Mouse (Mus musculus): ENCODE measurements around the gene Smoc1. TPM values are rescaled to one million over a fixed set of nuclear protein-coding genes. Genes with fewer than 3 reads are reported as not detected.

Smoc1 gene
- polyA plus RNA-seq, 1 experiment from 2014 or later, result 1.5 TPM

DNA sequence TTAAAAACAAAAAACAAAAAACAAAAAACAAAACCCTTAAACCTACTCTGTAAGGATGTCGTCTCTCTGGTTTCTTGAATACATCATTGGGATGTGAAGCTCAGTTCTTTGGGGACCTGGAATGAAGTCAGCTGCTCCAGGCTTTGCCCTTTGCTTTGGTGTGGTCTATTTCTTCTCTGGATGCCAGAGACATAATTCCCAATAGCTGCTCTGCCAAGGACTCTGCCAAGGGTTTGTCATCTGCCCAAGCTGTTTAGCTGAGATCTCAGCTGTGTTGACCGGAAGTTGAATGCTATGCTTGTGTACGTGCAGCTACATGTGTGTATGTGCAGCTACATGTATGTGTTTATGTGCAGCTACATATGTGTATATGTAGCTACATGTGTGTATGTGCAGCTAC, 83.4 kb downstream of the Smoc1 start:
- Histone ChIP-seq H3K4me1 (ENCODE audit: control insufficient read depth, insufficient read depth, low read length) (peaks cover 7% of the 10 kb centered on the region; the same call in 1 of the 2 replicates), H3K4me3 (ENCODE audit: low read depth, low read length) (no peak overlapping the region), H3K27ac (ENCODE audit: low read depth, low read length) (no peak overlapping the region), H3K9me3 (replicated peaks; ENCODE audit: control insufficient read depth, low read length) (no peaks in the 10 kb centered on the region), H3K36me3 (ENCODE audit: control insufficient read depth, insufficient read depth, low read length) (no peaks in the 10 kb centered on the region), H3K27me3 (ENCODE audit: control insufficient read depth, insufficient read depth, low read length) (no peaks in the 10 kb centered on the region), H3K9ac (ENCODE audit: low read depth, low read length) (no peak overlapping the region), H3K4me2 (no peak overlapping the region)
- 86% methylated on average over 3 of the region's 3 CpGs for WGBS (ENCODE audit: insufficient replicate concordance)
- ATAC-seq (replicated peaks; ENCODE audit: insufficient number of reproducible peaks, low FRiP score, low TSS enrichment), result no peak

- Histone ChIP-seq H3K9me3 (replicated peaks; ENCODE audit: control insufficient read depth, low read length) (no peaks in the 10 kb centered on the region), H3K9ac (ENCODE audit: low read depth, low read length) (no peak overlapping the region), H3K4me3 (ENCODE audit: low read depth, low read length) (no peak overlapping the region), H3K4me2 (no peak overlapping the region), H3K36me3 (ENCODE audit: control insufficient read depth, insufficient read depth, low read length) (no peaks in the 10 kb centered on the region), H3K27me3 (ENCODE audit: control insufficient read depth, insufficient read depth, low read length) (no peaks in the 10 kb centered on the region), H3K4me1 (ENCODE audit: control insufficient read depth, insufficient read depth, low read length) (peaks cover 7% of the 10 kb centered on the region; the same call in 1 of the 2 replicates), H3K27ac (ENCODE audit: low read depth, low read length) (no peak overlapping the region)
- 83% methylated on average over 4 of the region's 4 CpGs for WGBS (ENCODE audit: insufficient replicate concordance)
- no peak for ATAC-seq (replicated peaks; ENCODE audit: insufficient number of reproducible peaks, low FRiP score, low TSS enrichment)
Measured at GRCm38 (mm10) chr12:81112321-81112720, 85.7 kb downstream of the Smoc1 start.

DNA sequence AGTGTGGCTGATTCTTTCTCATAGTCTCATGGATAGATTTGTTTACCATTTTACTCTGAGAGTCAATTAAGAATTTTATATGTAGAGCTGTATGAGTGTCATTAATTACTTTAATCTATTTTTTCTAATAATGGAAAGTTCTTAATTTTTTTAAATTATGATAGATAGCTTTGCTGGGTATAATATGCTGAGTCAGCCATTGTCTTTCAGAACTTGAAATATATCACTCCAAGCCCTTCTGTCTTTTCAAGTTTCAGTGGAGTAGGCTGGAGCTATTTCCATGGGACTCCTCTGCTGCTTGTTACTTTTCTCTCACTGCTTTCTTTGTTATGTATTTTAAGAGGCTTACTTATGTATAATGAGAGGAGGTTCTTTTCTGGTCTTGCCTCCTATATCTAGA, 93.7 kb downstream of the Smoc1 start:
- H3K4me1 ChIP-seq (ENCODE audit: control insufficient read depth, insufficient read depth, low read length), result no peaks in the 10 kb centered on the region
- no peak for ATAC-seq (replicated peaks; ENCODE audit: insufficient number of reproducible peaks, low FRiP score, low TSS enrichment)

GRCm38 (mm10) chr12:81123793-81124192, 97.2 kb downstream of the Smoc1 start:
- ATAC-seq (replicated peaks; ENCODE audit: insufficient number of reproducible peaks, low FRiP score, low TSS enrichment), result no peak
- no peak overlapping the region for H3K27ac ChIP-seq (ENCODE audit: low read depth, low read length)
- no peak overlapping the region for H3K4me3 ChIP-seq (ENCODE audit: low read depth, low read length)
- no peaks in the 10 kb centered on the region for H3K36me3 ChIP-seq (ENCODE audit: control insufficient read depth, insufficient read depth, low read length)
- H3K4me2 ChIP-seq, result no peak overlapping the region
- no peaks in the 10 kb centered on the region for H3K4me1 ChIP-seq (ENCODE audit: control insufficient read depth, insufficient read depth, low read length)
- H3K27me3 ChIP-seq (ENCODE audit: control insufficient read depth, insufficient read depth, low read length), result no peaks in the 10 kb centered on the region
- no peaks in the 10 kb centered on the region for H3K9me3 ChIP-seq (replicated peaks; ENCODE audit: control insufficient read depth, low read length)
- H3K9ac ChIP-seq (ENCODE audit: low read depth, low read length), result no peak overlapping the region

More for the DNA sequence above, 93.7 kb downstream of the Smoc1 start:
- no peak overlapping the region for H3K27ac ChIP-seq (ENCODE audit: low read depth, low read length)
- H3K4me2 ChIP-seq, result no peak overlapping the region
- no peak overlapping the region for H3K4me3 ChIP-seq (ENCODE audit: low read depth, low read length)
- H3K27me3 ChIP-seq (ENCODE audit: control insufficient read depth, insufficient read depth, low read length), result no peaks in the 10 kb centered on the region
- no peaks in the 10 kb centered on the region for H3K36me3 ChIP-seq (ENCODE audit: control insufficient read depth, insufficient read depth, low read length)
- no peaks in the 10 kb centered on the region for H3K9me3 ChIP-seq (replicated peaks; ENCODE audit: control insufficient read depth, low read length)
- no peak overlapping the region for H3K9ac ChIP-seq (ENCODE audit: low read depth, low read length)

GRCm38 (mm10) chr12:81126842-81127241, 100.2 kb downstream of the Smoc1 start:
- Histone ChIP-seq H3K4me1 (ENCODE audit: control insufficient read depth, insufficient read depth, low read length) (no peaks in the 10 kb centered on the region), H3K27ac (ENCODE audit: low read depth, low read length) (no peak overlapping the region), H3K4me3 (ENCODE audit: low read depth, low read length) (no peak overlapping the region), H3K9ac (ENCODE audit: low read depth, low read length) (no peak overlapping the region), H3K9me3 (replicated peaks; ENCODE audit: control insufficient read depth, low read length) (no peaks in the 10 kb centered on the region), H3K27me3 (ENCODE audit: control insufficient read depth, insufficient read depth, low read length) (no peaks in the 10 kb centered on the region), H3K36me3 (ENCODE audit: control insufficient read depth, insufficient read depth, low read length) (no peaks in the 10 kb centered on the region), H3K4me2 (no peak overlapping the region)
- ATAC-seq (replicated peaks; ENCODE audit: insufficient number of reproducible peaks, low FRiP score, low TSS enrichment), result no peak
- 86% methylated on average over 3 of the region's 3 CpGs for WGBS (ENCODE audit: insufficient replicate concordance)

- Histone ChIP-seq H3K27ac (ENCODE audit: low read depth, low read length) (no peak overlapping the region), H3K4me1 (ENCODE audit: control insufficient read depth, insufficient read depth, low read length) (no peaks in the 10 kb centered on the region), H3K4me2 (no peak overlapping the region), H3K4me3 (ENCODE audit: low read depth, low read length) (no peak overlapping the region), H3K9ac (ENCODE audit: low read depth, low read length) (no peak overlapping the region), H3K9me3 (replicated peaks; ENCODE audit: control insufficient read depth, low read length) (no peaks in the 10 kb centered on the region), H3K27me3 (ENCODE audit: control insufficient read depth, insufficient read depth, low read length) (no peaks in the 10 kb centered on the region), H3K36me3 (ENCODE audit: control insufficient read depth, insufficient read depth, low read length) (no peaks in the 10 kb centered on the region)
- 75% methylated on average over 5 of the region's 5 CpGs for WGBS (ENCODE audit: insufficient replicate concordance)
- ATAC-seq (replicated peaks; ENCODE audit: insufficient number of reproducible peaks, low FRiP score, low TSS enrichment), result no peak
Measured at GRCm38 (mm10) chr12:81128693-81129092, 102.1 kb downstream of the Smoc1 start.

GRCm38 (mm10) chr12:81130692-81131091, 104.1 kb downstream of the Smoc1 start:
- H3K4me1 ChIP-seq (ENCODE audit: control insufficient read depth, insufficient read depth, low read length), result no peaks in the 10 kb centered on the region
- no peak overlapping the region for H3K9ac ChIP-seq (ENCODE audit: low read depth, low read length)
- no peaks in the 10 kb centered on the region for H3K36me3 ChIP-seq (ENCODE audit: control insufficient read depth, insufficient read depth, low read length)
- H3K27me3 ChIP-seq (ENCODE audit: control insufficient read depth, insufficient read depth, low read length), result no peaks in the 10 kb centered on the region
- 30% methylated on average over 3 of the region's 3 CpGs for WGBS (ENCODE audit: insufficient replicate concordance)
- ATAC-seq (replicated peaks; ENCODE audit: insufficient number of reproducible peaks, low FRiP score, low TSS enrichment), result no peak
- no peak overlapping the region for H3K4me3 ChIP-seq (ENCODE audit: low read depth, low read length)
- H3K9me3 ChIP-seq (replicated peaks; ENCODE audit: control insufficient read depth, low read length), result no peaks in the 10 kb centered on the region
- H3K4me2 ChIP-seq, result no peak overlapping the region
- no peak overlapping the region for H3K27ac ChIP-seq (ENCODE audit: low read depth, low read length)

DNA sequence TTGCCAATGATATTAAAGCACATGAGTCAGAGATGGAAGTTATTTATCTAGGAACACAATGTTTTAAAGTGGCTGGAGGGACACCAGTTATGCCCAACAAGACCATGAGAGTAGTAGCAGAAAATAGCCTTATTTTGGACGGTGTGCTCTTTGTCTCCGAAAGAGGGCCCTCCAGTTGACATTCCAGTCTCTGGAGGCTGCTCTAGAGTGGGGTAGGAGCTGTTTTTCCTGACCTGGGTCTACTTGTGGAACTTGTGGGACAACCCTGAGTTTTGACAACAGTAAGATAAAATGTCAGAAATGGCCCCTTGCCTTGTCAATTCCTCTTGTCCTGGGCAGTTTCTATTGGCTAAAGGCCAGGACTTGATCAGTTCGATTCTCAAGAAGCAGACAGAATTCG, 104.5 kb downstream of the Smoc1 start:
- no peak overlapping the region for H3K4me3 ChIP-seq (ENCODE audit: low read depth, low read length)
- no peaks in the 10 kb centered on the region for H3K36me3 ChIP-seq (ENCODE audit: control insufficient read depth, insufficient read depth, low read length)
- H3K4me1 ChIP-seq (ENCODE audit: control insufficient read depth, insufficient read depth, low read length), result no peaks in the 10 kb centered on the region
- no peaks in the 10 kb centered on the region for H3K9me3 ChIP-seq (replicated peaks; ENCODE audit: control insufficient read depth, low read length)
- H3K9ac ChIP-seq (ENCODE audit: low read depth, low read length), result no peak overlapping the region
- H3K27me3 ChIP-seq (ENCODE audit: control insufficient read depth, insufficient read depth, low read length), result no peaks in the 10 kb centered on the region
- no peak overlapping the region for H3K27ac ChIP-seq (ENCODE audit: low read depth, low read length)
- 54% methylated on average over 4 of the region's 4 CpGs for WGBS (ENCODE audit: insufficient replicate concordance)
- no peak overlapping the region for H3K4me2 ChIP-seq
- no peak for ATAC-seq (replicated peaks; ENCODE audit: insufficient number of reproducible peaks, low FRiP score, low TSS enrichment)

DNA sequence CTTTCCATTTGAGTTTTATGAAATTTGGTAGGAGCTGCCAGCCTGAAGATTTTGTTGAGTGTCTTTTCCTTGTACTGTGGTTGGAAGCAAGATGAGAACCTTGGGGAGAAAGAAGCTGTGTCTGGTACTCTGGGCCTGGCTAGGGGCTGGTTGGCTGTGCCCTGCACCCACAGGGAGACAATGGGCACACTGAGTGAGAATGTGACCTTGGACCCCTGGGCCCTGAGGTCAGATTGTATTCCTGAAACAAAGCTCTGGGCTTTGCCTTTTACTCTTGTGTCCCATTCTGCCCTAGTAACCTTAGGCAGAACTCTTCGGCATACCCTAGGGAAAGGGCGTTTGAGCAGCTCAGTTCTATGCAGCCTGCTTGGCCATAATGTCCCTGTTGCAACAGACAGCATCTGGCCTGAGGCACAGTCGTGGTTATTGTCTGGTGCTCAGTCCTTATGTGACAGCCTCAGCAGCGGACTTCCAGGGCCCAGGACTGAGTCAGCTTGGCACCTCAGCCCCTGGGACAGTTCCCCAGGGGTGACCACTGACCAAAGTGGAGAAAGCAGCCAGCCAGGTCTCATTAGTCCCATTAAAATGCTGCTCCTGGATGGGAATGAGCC, 106.6 kb downstream of the Smoc1 start:
- H3K9me3 ChIP-seq (replicated peaks; ENCODE audit: control insufficient read depth, low read length), result no peaks in the 10 kb centered on the region
- H3K27ac ChIP-seq (ENCODE audit: low read depth, low read length), result no peak overlapping the region
- no peaks in the 10 kb centered on the region for H3K27me3 ChIP-seq (ENCODE audit: control insufficient read depth, insufficient read depth, low read length)
- no peak overlapping the region for H3K9ac ChIP-seq (ENCODE audit: low read depth, low read length)
- no peak for ATAC-seq (replicated peaks; ENCODE audit: insufficient number of reproducible peaks, low FRiP score, low TSS enrichment)
- no peaks in the 10 kb centered on the region for H3K36me3 ChIP-seq (ENCODE audit: control insufficient read depth, insufficient read depth, low read length)
- WGBS (ENCODE audit: insufficient replicate concordance), result 59% methylated on average over 4 of the region's 4 CpGs
- no peak overlapping the region for H3K4me2 ChIP-seq
- H3K4me3 ChIP-seq (ENCODE audit: low read depth, low read length), result no peak overlapping the region
- no peaks in the 10 kb centered on the region for H3K4me1 ChIP-seq (ENCODE audit: control insufficient read depth, insufficient read depth, low read length)
